Mouse (Mus musculus): ENCODE results near the gene Phf1.
"Not testable (repeated sequence)": the region's sequence is repeated elsewhere in the genome, so short reads cannot be mapped to it uniquely, and the experiment has no call there.

GRCm38 (mm10) chr17:26919516-26919915 lies 13.3 kb upstream of the Phf1 start:
- TF ChIP-seq CTCF (IDR thresholded peaks at IDR 0.05; ENCODE audit: low read depth, low read length); POLR2A (IDR thresholded peaks at IDR 0.05; ENCODE audit: insufficient read depth, low read length): not testable (repeated sequence)
